Mouse (Mus musculus) 3T3-L1 (cell line): Measurements from ENCODE around the gene Lancl2.

Source experiments
- DNase-seq: peaks from one replicate; pipeline ENCODE4 v3.0.0-alpha.2; 2015; ENCODE audit warnings: low read depth, low spot score

Lancl2 gene

GRCm38 (mm10) chr6:57767112-57767868, 65.0 kb downstream of the Lancl2 start:
- no peak for DNase-seq

- DNase-seq, result no peak
These were observed 66.7 kb downstream of the Lancl2 start for GRCm38 (mm10) chr6:57768948-57769525.

- DNase-seq, result no peak
These were observed 68.3 kb downstream of the Lancl2 start for GRCm38 (mm10) chr6:57770467-57771190.

GRCm38 (mm10) chr6:57773792-57774191, 71.5 kb downstream of the Lancl2 start:
- no peak for DNase-seq

- no peak for DNase-seq
These were observed 78.0 kb downstream of the Lancl2 start for GRCm38 (mm10) chr6:57780359-57780758.

GRCm38 (mm10) chr6:57782658-57783057, 80.3 kb downstream of the Lancl2 start:
- DNase-seq, result no peak

- DNase-seq, result no peak
These were observed 81.9 kb downstream of the Lancl2 start for GRCm38 (mm10) chr6:57784251-57784650.

- DNase-seq, result no peak
These were observed 85.0 kb downstream of the Lancl2 start for GRCm38 (mm10) chr6:57787376-57787775.
